Mouse (Mus musculus) hindbrain, embryonic 13.5 days (tissue): ENCODE data around the gene Dppa3. TPM values are rescaled to one million over a fixed set of nuclear protein-coding genes. Genes with fewer than 3 reads are reported as not detected.

ENCODE experiments used
- ATAC-seq: fragments of 200-750 bp; cut with Nextera tagmentation; 2 replicates; pipeline ENCODE4 v1.8.0; 2017; ENCODE audit warnings: moderate TSS enrichment; ENCODE audit not compliant: low FRiP score
- H3K27ac ChIP-seq: fragments of 300-500 bp; sonication (generic); 2 replicates; pipeline ENCODE4 v1.5.1; 2015; ENCODE audit warnings: inconsistent platforms, mild to moderate bottlenecking, moderate library complexity
- H3K27me3 ChIP-seq: fragments of 300-500 bp; sonication (generic); 2 replicates; pipeline ENCODE4 v1.6.1; 2015; ENCODE audit warnings: mild to moderate bottlenecking, inconsistent platforms
- H3K36me3 ChIP-seq: fragments of 300-500 bp; sonication (generic); 2 replicates; pipeline ENCODE4 v1.6.1; 2015; ENCODE audit warnings: mild to moderate bottlenecking, inconsistent platforms
- H3K4me1 ChIP-seq: fragments of 300-500 bp; sonication (generic); replicated peaks from 2 replicates; pipeline ENCODE4 v1.6.1; 2015; ENCODE audit warnings: inconsistent platforms
- H3K4me2 ChIP-seq: fragments of 300-500 bp; sonication (generic); 2 replicates; pipeline ENCODE4 v1.6.1; 2015; ENCODE audit warnings: inconsistent platforms, mild to moderate bottlenecking, moderate library complexity
- H3K4me3 ChIP-seq: fragments of 300-500 bp; sonication (generic); 2 replicates; pipeline ENCODE4 v1.5.1; 2015; ENCODE audit warnings: mild to moderate bottlenecking, inconsistent platforms
- H3K9ac ChIP-seq: fragments of 300-500 bp; sonication (generic); 2 replicates; pipeline ENCODE4 v1.6.1; 2015; ENCODE audit warnings: mild to moderate bottlenecking, inconsistent platforms
- H3K9me3 ChIP-seq: fragments of 300-500 bp; sonication (generic); 2 replicates; pipeline ENCODE4 v1.6.1; 2016; ENCODE audit warnings: inconsistent platforms
- WGBS: fragments of 180-500 bp; shearing (Covaris S2); methylation state at CpG from one replicate; pipeline ENCODE4 v1.1.7; 2015; 5-methylcytosine and 5-hydroxymethylcytosine counted together
- polyA plus RNA-seq: library from polyadenylated mRNA; unstranded; fragments of >200 nt; fragmentation: Nextera tagmentation; extraction: Ambion mirVana; gene quantifications from 2 replicates; pipeline ENCODE4 v1.2.1, GENCODE M21; 2015

Dppa3 gene
- polyA plus RNA-seq, result not detected in 2 replicates

DNA sequence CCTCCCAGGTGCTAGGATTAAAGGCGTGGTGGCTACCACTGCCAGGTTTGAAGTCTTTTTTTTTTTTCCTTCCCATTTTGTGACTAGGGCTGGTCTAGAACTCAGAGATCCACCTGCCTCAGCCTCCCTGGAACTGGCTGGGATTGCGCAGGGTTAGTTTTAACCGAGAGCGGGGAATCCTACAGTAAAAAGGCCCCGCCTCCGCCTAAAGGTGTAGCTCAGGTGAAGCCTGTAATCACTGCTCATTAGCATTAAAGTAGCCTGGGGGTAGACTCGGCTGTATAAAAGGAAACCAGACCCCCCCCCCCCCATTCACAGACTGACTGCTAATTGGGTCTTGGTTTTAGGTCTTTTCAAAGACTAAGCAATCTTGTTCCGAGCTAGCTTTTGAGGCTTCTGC is at the start of gene Dppa3:
Gene Dppa3, plus strand, starts transcription at position 301 of the 400 bp plus-strand sequence.
- H3K27me3 ChIP-seq, result 0 out of 2 replicates have a peak, but pooled peaks cover 6% of the 10 kb centered on the region
- no peaks in the 10 kb centered on the region; the same call in 1 of the 2 replicates for H3K4me1 ChIP-seq
- no peak within 1 kb of the TSS for H3K4me3 ChIP-seq
- 95% methylated on average over 8 of the region's 8 CpGs for WGBS
- H3K9me3 ChIP-seq, result no peaks in the 10 kb centered on the region
- no peaks in the 10 kb centered on the region for H3K36me3 ChIP-seq
- no peak for ATAC-seq
- no peak within 1 kb of the TSS for H3K4me2 ChIP-seq
- H3K9ac ChIP-seq, result no peak within 1 kb of the TSS
- no peak within 1 kb of the TSS for H3K27ac ChIP-seq

DNA sequence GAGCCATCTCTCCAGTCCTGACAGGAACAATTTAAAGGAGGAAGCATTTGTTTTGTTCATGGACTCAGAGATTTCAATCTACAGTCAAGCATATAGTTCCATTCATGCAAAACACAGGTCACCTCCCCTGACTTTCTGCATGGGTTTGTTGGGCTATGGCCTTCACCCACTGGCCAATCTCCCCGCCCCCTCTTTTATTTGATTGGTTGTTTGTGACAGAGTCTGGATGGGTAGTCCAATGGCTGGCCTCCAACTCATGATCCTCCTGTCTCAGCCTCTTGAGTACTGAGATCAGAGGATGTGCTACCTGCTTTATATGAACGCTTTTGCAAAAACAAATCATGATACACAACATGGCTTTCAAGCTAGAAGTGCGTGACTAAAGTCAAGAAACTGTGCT is 49.2 kb upstream of the Dppa3 start:
- Histone ChIP-seq H3K36me3 (no peaks in the 10 kb centered on the region), H3K4me1 (no peaks in the 10 kb centered on the region), H3K27me3 (no peaks in the 10 kb centered on the region), H3K9ac (no peak overlapping the region), H3K9me3 (no peaks in the 10 kb centered on the region), H3K27ac (no peak overlapping the region), H3K4me2 (no peak overlapping the region), H3K4me3 (no peak overlapping the region)
- ATAC-seq, result no peak
- WGBS, result 90% methylated on average over 3 of the region's 3 CpGs

DNA sequence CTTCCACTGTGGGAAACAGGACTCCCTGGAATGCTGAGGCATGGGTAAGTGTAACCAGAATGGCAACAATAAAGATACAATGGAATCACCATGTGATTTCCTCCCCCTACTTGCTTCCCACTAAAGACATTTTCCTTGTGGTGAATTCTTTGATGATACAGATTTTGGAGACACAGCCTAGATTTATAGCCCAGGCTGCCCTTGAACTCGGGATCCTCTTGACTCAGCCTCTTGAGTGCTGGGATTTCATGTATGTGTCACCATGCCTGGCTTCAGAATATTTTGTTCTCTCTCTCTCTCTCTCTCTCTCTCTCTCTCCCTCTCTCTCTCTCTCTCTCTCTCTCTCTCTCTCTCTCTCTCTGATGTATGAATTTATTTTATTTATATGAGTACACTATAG is 47.1 kb upstream of the Dppa3 start:
- Histone ChIP-seq H3K4me3 (no peak overlapping the region), H3K27me3 (no peaks in the 10 kb centered on the region), H3K9me3 (no peaks in the 10 kb centered on the region), H3K4me2 (no peak overlapping the region), H3K27ac (no peak overlapping the region), H3K9ac (no peak overlapping the region), H3K4me1 (no peaks in the 10 kb centered on the region), H3K36me3 (no peaks in the 10 kb centered on the region)
- WGBS, result 90% methylated on average over 1 of the region's 1 CpGs
- no peak for ATAC-seq

DNA sequence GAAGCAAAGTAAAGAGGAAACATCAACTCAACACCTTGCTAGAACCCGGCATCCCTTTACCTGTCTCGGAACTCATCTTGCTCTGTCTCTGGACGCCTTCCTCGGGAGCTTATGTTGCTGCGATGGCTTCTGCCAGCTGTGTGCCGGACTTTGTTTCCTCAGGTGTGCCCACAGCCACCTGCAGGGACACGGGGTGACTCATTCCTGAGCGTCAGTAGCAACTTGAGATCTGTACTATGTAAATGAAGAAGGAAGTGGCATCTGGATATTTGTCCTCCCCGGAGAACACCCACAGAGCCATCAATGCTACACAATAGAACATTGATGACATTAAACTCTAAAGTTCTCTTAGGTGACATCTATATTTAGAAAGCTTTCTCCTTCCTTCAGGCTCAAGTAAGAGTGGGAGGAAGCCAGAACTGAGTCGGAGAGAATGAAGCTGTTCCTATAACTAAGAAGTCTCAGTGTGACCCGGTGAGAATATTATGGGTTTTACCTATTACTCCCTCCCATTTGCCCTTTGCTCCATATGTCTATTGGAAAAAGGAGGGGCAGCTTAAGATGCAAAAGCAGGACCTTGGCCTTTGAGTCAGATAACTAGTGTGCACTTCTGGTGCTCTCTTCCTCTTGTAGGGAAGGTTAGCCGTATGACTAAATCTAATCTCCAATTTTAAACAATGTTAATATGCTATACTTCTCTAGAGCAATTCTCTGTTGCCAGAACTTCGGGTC is 35.0 kb upstream of the Dppa3 start:
- H3K4me3 ChIP-seq, result no peak overlapping the region
- no peak overlapping the region for H3K27ac ChIP-seq
- H3K27me3 ChIP-seq, result no peaks in the 10 kb centered on the region
- no peak overlapping the region for H3K9ac ChIP-seq
- no peaks in the 10 kb centered on the region for H3K36me3 ChIP-seq
- WGBS, result 89% methylated on average over 13 of the region's 13 CpGs
- H3K4me1 ChIP-seq, result no peaks in the 10 kb centered on the region
- no peak overlapping the region for H3K4me2 ChIP-seq
- no peak for ATAC-seq
- H3K9me3 ChIP-seq, result no peaks in the 10 kb centered on the region

DNA sequence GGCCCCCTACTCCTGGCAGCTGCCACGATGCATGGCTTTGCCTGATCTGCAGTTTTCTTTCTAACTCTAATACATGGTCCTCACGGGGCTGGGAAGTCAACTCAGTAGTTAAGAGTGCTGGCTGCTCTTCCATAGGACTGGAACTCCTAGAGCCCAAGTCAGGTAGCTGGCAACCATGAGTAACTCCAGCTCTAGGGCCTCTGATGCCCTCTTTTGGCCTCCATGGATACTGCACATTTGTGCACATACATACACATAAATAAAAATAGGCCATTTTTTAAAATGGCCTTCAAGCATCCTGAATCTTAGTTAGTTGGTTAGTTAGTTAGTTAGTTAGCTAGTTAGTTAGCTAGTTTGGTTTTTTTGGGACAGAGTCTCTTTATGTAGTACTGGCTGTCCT is 33.3 kb upstream of the Dppa3 start:
- Histone ChIP-seq H3K27me3 (no peaks in the 10 kb centered on the region), H3K9me3 (no peaks in the 10 kb centered on the region), H3K4me3 (no peak overlapping the region), H3K9ac (no peak overlapping the region), H3K4me2 (no peak overlapping the region), H3K4me1 (no peaks in the 10 kb centered on the region), H3K36me3 (no peaks in the 10 kb centered on the region), H3K27ac (no peak overlapping the region)
- ATAC-seq, result no peak
- 86% methylated on average over 2 of the region's 2 CpGs for WGBS

DNA sequence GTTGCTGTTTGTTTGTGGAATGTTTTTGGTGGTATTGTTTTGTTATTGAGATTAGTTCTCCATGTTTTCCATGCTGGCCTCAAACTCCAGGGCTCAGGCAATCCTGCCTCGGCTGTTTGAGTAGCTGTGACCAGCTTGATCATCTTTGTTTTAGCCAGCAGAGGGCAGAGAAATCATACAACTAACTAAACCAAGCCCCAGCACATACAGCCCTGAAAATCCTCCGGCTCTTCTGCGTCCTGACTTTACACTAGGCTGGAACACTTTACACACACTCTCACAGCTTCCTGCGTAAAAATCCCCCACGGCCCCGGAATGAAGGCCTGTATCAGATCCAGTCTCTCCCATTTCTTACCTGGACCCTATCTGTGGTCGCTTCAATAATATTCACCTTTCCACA is 30.6 kb upstream of the Dppa3 start:
- H3K4me2 ChIP-seq, result no peak overlapping the region
- no peak for ATAC-seq
- H3K4me3 ChIP-seq, result no peak overlapping the region
- 46% methylated on average over 7 of the region's 7 CpGs for WGBS
- no peaks in the 10 kb centered on the region for H3K27me3 ChIP-seq
- H3K27ac ChIP-seq, result no peak overlapping the region
- no peaks in the 10 kb centered on the region for H3K36me3 ChIP-seq
- H3K4me1 ChIP-seq, result no peaks in the 10 kb centered on the region
- H3K9ac ChIP-seq, result no peak overlapping the region
- no peaks in the 10 kb centered on the region for H3K9me3 ChIP-seq

DNA sequence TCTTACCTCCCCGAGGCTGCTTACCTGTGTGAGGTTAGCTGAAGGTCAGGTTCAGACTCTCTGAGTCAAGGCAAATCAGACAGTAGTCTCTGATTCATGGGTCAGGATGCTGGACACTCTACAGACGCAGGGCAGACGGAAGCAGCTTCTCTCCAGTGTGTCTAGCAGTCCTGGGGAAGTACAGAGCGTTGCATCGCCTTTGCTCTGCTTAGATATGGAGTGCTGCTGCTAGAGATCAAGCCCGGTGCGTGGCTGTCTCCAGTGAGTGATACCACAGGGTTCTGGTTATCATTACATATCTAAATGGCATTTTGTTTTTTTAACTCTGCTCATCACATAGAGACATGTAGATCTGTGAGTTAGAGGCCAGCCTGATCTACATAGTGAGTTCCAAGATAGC is 29.6 kb upstream of the Dppa3 start:
- WGBS, result 86% methylated on average over 7 of the region's 7 CpGs
- Histone ChIP-seq H3K4me2 (no peak overlapping the region), H3K27ac (no peak overlapping the region), H3K9me3 (no peaks in the 10 kb centered on the region), H3K4me3 (no peak overlapping the region), H3K4me1 (no peaks in the 10 kb centered on the region), H3K36me3 (no peaks in the 10 kb centered on the region), H3K9ac (no peak overlapping the region), H3K27me3 (no peaks in the 10 kb centered on the region)
- ATAC-seq, result no peak

DNA sequence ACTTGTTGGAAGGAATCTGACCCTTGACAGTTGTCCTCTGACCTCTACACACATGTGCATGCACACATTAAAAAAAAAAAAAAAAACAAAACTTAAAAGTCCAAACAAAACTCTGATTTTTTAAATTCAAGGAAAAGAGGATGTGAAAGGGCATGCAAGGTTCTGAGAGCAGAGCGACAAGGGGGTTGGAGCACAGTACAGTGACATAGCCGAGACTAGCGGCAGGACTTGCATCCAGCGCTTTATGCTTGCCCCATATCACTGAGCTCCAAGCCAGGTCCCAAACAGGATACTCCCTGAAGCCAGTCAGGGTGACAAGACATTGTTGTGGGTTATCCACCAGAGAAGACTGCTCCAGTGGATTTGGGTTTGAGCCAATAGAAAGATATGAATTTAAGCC is 28.2 kb upstream of the Dppa3 start:
- Histone ChIP-seq H3K4me1 (0 out of 2 replicates have a peak, but pooled peaks cover 7% of the 10 kb centered on the region), H3K4me2 (no peak overlapping the region), H3K27me3 (no peaks in the 10 kb centered on the region), H3K36me3 (no peaks in the 10 kb centered on the region), H3K9me3 (no peaks in the 10 kb centered on the region), H3K4me3 (no peak overlapping the region), H3K9ac (no peak overlapping the region), H3K27ac (no peak overlapping the region)
- WGBS, result 96% methylated on average over 4 of the region's 4 CpGs
- ATAC-seq, result no peak

DNA sequence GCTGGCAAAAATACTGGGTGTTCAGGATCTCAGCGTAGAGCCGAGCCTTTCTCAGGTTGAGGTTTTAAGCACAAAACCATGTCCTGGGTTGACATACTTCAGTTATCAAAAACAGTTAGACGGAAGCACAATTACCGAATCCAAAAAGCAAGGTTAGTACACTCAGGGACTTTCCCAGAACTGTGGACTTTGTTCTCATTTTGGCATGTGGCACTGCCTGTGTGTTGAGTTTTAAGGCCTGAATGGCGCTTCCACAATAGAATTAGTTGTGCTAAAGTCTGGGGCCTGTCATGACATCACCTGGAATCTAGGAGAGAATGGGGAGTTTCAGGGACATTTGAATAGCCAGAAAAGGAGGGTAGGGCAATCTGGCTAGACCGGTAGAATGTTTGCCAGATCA is 27.8 kb upstream of the Dppa3 start:
- H3K27ac ChIP-seq, result no peak overlapping the region
- H3K4me2 ChIP-seq, result no peak overlapping the region
- no peaks in the 10 kb centered on the region for H3K9me3 ChIP-seq
- WGBS, result 90% methylated on average over 6 of the region's 6 CpGs
- H3K4me1 ChIP-seq, result 0 out of 2 replicates have a peak, but pooled peaks cover 7% of the 10 kb centered on the region
- H3K4me3 ChIP-seq, result no peak overlapping the region
- no peaks in the 10 kb centered on the region for H3K27me3 ChIP-seq
- no peaks in the 10 kb centered on the region for H3K36me3 ChIP-seq
- H3K9ac ChIP-seq, result no peak overlapping the region
- no peak for ATAC-seq

DNA sequence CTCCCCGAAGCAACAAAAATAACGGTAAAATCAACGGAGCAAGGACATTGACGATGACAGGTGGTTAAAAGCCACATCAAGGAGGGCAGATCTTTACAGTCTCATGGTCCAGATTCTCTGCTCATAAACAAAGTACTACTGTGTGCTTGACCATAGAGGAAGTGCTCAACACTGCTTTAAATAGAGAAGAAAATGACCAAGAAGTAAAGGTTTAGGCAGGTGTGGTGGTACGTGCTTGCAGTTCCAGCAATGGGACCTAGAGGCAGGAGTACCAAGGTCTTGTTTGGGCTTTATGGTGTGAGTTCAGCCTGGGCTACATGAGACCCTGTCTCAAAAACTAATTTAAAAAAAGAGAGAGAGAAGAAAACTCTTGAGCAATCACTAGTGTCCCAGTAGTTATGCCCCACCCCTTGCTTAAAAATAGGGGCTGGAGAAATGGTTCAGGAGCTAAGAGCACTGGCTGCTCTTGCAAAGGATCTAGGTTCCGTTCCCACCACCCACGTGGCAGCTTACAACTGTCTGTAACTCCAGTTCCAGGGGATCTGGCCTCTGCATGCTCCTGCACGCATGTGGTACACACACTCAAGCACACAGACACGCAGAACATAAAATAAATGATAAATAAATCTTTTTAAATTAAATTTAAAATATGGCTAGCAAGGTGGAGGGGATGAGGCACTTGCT is 27.0 kb upstream of the Dppa3 start:
- H3K4me1 ChIP-seq, result 0 out of 2 replicates have a peak, but pooled peaks cover 7% of the 10 kb centered on the region
- no peaks in the 10 kb centered on the region for H3K9me3 ChIP-seq
- no peak for ATAC-seq
- no peak overlapping the region for H3K4me2 ChIP-seq
- H3K27ac ChIP-seq, result no peak overlapping the region
- no peak overlapping the region for H3K9ac ChIP-seq
- H3K36me3 ChIP-seq, result no peaks in the 10 kb centered on the region
- 94% methylated on average over 9 of the region's 9 CpGs for WGBS
- H3K27me3 ChIP-seq, result no peaks in the 10 kb centered on the region
- H3K4me3 ChIP-seq, result no peak overlapping the region

DNA sequence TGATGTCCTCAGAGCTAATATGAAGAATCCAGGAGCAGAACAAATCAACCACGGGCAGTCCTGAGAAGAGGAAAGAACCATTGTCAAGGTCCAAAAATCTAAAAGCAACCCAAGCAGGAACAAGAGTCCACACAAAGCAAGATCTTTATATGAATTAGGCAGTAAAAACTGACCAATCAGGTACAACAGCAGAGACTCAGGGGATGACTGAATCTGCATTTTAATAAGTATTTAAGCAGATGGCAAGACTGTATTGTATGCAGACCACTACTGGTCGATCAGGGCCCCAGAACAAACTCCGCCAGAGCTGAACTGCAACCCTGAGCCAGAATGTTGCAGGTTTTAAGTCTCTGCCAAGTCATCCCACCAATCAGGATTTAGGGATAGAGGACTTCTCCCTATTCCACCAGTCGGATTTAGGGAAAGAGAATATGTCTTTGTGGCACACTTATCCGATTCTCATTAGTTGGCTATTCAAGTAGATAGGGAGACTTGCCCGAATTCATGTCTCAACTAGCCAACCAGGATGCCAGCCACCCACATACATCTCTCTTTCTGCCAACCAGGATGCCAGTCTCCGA is 26.1 kb upstream of the Dppa3 start:
- Histone ChIP-seq H3K4me3 (no peak overlapping the region), H3K27me3 (no peaks in the 10 kb centered on the region), H3K4me2 (no peak overlapping the region), H3K36me3 (no peaks in the 10 kb centered on the region), H3K27ac (no peak overlapping the region), H3K9ac (no peak overlapping the region), H3K9me3 (no peaks in the 10 kb centered on the region), H3K4me1 (0 out of 2 replicates have a peak, but pooled peaks cover 7% of the 10 kb centered on the region)
- ATAC-seq, result no peak
- 79% methylated on average over 7 of the region's 7 CpGs for WGBS

DNA sequence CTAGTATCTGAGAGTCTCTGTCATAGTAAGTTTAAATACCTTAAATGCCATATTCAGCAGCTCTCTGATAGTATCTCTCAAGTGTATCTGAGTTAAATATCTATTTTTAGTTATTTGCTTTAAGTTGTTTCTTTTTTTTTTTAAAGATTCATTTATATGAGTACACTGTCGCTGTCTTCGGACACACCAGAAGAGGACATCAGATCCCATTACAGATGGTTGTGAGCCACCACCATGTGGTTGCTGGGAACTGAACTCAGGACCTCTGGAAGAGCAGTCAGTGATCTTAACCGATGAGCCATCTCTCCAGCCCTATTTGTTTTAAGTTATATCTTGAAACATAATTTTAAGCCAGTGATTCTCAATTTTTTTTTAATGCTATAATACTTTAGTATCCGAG is 25.2 kb upstream of the Dppa3 start:
- H3K36me3 ChIP-seq, result no peaks in the 10 kb centered on the region
- H3K27me3 ChIP-seq, result no peaks in the 10 kb centered on the region
- no peak for ATAC-seq
- H3K9me3 ChIP-seq, result no peaks in the 10 kb centered on the region
- no peak overlapping the region for H3K9ac ChIP-seq
- no peak overlapping the region for H3K27ac ChIP-seq
- 0 out of 2 replicates have a peak, but pooled peaks cover 7% of the 10 kb centered on the region for H3K4me1 ChIP-seq
- H3K4me3 ChIP-seq, result no peak overlapping the region
- no peak overlapping the region for H3K4me2 ChIP-seq
- 94% methylated on average over 4 of the region's 4 CpGs for WGBS
